Mouse (Mus musculus): ENCODE results near the gene Gbp10.
"Not testable (repeated sequence)": the region's sequence is repeated elsewhere in the genome, so short reads cannot be mapped to it uniquely, and the experiment has no call there.

DNA sequence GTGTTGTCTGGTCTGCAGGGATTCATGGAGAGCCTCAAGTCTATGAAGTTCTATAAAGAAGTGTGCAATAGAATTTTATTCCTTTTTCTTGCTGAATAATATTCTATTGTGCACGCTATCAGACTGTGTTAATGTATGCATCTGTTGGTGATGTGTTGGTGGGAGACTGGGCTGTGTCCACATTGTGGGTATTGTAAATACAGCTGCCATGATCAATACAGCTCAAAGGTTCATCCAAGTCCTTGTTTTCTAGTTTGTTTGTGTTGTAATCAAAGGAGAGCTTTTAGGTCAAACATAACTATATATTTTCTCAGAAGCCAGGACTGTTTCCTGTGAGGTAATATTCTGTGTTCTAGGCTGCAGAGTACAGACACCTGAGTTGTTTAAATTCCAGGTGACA is 40.2 kb downstream of the Gbp10 start:
- not testable (repeated sequence) for TF ChIP-seq MYOG (IDR thresholded peaks at IDR 0.05; ENCODE audit: control insufficient read depth, extremely low read depth, insufficient read length); CTCF (IDR thresholded peaks at IDR 0.05; ENCODE audit: control insufficient read depth, insufficient read depth, insufficient read length); MYOD1 (IDR thresholded peaks at IDR 0.05; ENCODE audit: control insufficient read depth, insufficient read length, low read depth); MAX (IDR thresholded peaks at IDR 0.05); CEBPB (IDR thresholded peaks at IDR 0.05; ENCODE audit: low read depth)
